Mouse (Mus musculus): Measurements from ENCODE around the gene Srsf9.

DNA sequence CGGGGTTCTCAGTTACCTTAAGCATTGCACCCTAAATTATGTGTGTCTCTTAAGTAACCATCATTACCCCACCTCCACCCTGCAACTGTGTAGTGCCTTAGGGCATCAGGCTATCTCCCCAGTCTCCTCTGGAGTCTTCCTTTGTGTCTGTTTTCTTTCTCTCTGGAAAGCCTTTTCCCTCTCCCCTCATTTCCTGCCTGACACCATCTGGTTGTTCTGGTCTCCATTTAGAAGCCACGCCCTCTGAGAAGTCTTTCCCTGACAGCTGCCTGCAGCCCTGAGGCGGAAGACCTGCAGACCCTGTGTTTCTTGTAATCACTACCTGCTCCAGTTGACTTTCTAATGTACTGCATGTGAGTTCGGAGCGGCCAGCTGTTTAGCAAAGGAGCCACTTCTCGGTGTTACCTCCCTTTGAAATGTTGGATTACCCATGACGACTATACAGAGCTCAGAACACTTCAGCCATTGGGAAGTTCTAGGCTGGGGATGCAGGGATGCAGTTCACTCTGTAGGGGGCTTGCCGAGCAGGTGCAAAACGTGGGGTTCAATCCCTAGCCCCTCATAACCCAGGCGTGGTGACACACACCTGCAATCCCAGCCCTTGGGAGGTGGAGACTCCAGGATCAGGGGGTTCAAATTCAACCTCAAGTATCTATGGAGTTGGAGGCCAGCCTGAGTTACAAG lies 9.2 kb upstream of the Srsf9 start:
- TF ChIP-seq GATA1 (IDR thresholded peaks at IDR 0.05; ENCODE audit: borderline replicate concordance, low read length) (no peak), FLI1 (IDR thresholded peaks at IDR 0.05; ENCODE audit: low read length) (no peak)

Data from megakaryocyte, embryonic 14.5 days (primary cell).